Mouse (Mus musculus) liver, embryonic 14.5 days (tissue): ENCODE results near the gene Rxra.

ENCODE experiments used
- CTCF ChIP-seq: IDR thresholded peaks from 2 replicates; pipeline ENCODE4 v1.5.1; 2016; ENCODE audit warnings: antibody characterized with exemption, low read depth, control low read depth
- EP300 ChIP-seq: IDR thresholded peaks from 2 replicates; pipeline ENCODE4 v1.6.1; 2016; ENCODE audit warnings: antibody characterized with exemption, low read depth

- TF ChIP-seq CTCF (no peak), EP300 (no peak)
Observed at GRCm38 (mm10) chr2:27677411-27678310, 1.4 kb downstream of the Rxra start.
